Mouse (Mus musculus): Measurements from ENCODE around the gene Myh7.

Gene Myh7

DNA sequence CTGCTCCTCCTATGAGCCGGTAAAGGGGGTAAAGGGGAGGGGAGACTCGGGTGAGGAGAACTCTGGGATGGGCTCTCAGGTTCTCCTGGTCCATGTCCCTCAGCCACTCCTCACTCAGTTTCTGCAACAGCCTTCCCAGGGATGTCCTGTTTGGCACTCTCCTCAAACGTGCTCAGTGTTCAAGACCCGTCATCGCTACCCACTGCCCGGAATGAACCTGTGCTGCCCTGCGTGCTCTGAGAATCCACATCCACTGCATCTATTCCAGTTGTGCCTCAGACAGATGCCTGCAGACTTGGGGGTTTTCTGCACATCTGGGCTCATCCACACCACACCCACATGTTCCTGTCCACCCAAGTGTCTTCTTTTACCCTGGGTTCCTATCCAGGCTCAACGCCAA lies 51.9 kb downstream of the Myh7 start:
- no peak for DNase-seq (ENCODE audit: low spot score)

DNA sequence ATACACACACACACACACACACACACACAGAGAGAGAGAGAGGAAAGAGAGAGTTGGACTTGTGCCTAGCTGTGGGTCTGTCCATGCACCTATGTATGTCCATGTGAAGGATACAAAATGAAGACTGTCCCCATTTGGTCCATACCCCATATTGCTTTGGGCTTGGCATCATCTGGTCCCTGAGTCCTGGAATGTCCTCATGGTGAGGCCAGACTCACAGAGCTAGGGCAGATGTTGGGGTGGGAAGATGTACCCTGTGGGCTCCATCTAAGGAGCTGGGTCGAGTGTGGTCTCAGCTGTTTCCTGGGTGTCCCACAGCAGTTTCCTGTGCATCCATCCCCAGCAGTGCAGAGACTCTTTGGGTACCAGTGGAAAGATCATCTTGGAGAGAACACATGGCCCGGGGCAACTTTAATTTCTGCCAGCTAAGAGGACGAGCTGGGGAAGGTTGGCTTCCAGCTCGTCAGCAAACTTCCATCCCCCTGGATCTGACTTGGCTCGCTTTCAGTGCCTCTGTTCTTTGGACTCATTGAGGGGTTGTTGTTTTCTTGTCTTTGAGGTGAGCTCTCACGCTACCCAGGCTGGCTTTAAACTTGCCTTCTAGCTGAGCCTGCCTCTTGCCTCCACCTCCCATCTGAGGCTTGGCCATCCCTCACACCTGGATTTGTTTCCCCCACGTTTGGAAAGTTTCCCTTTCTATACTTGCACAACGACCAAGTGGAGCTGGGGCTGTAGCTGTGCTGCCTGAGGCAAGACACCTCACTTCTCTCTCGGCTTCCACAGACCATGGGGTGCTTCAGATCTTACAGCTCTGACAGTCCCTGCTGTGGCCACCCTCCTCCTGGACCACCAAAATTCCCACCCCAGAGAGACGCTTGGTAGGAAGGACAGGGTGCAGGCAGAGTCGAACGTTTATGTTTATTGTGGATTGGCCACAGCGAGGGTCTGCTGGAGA lies 53.1 kb downstream of the Myh7 start:
- no peak for DNase-seq (ENCODE audit: low spot score)

DNA sequence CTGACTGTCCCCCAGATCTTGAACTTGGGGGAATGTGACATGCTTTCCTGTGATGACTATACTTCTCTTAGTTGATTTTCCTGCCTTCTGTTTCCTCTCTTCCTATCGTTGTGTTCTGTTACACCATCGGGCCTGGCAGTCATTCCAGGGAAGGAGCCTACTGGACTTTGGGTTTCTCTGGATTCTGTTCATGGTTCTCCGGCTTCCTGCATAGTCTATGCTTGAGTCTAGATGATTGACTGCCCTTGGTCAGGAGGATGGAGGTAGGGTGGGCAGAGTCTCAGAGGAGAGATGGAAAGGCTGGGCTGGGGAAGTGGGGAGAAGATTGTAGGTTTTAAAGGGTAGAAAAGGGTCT lies 54.3 kb downstream of the Myh7 start:
- DNase-seq (ENCODE audit: low spot score): no peak

DNA sequence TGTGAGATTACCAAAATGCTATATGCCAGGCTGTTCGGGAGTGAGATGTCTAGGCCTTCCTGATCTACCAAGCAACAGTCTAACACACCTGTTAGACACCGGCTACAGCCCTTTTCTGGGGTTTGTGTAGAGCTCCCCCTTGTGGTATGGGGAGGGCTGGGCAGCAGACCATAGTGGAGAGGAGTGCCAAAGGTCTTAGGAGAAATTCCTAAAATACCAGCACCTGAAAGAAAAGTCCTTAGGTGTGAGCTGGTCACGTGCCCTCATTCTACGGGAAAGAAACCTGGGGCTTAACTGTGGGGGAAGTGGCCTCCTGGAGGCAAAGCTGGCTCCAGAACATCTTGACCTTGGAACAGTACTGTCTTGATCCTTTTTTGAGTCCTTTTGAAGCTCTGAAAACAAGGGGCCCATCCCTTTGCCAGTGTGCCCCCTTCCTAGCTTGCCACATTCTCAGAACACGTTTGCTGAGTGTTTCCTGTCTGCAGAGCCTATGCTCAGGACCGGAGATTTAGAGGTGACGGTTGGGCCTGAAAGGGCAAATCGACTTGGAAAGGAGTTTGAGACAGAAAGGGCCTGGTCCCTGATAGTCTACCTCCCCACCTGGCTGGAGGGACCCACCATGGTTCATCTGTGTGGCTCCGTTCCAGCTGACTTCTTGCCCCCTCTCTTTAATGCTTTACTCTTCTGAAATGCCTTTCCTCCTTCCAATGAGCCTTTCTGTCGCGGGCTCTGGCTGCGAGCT lies 54.8 kb downstream of the Myh7 start:
- peak; percentile 22 for DNase-seq (ENCODE audit: low spot score)

DNA sequence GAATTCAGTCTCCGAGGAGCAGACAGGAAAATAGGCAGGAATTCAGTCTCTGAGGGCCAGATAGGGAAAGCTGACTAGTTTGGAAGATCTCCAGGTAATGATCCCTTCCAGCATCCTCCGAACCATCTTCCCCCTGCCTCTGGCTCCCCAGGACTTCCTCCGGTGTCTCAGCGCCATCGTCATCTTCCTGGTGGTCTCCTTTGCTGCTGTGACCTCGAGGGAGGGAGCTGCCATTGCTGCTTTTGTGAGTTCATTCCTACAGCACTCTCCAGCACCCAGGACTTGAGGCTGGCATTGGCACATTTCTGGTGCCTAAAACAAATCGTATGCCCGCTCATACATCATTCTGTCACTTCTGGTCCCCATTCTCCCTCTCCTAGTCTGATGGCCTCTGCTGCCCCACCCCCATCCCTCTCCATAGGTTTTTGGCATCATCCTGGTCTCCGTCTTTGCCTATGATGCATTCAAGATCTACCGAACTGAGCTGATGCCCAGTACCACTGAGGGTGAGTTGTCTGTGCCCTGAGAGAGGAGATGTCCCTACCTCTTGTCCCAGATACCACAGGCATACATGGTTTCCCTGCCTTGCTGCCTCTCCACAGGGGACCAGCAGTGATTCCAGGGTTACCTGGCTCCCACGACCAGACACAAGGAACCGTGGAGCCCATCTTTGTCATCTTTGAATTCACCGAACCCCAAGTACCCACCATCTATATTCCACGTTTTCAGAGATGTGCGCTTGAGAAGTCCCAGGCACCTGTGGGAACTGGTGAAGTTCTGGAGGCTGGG lies 55.8 kb downstream of the Myh7 start:
- no peak for DNase-seq (ENCODE audit: low spot score)

DNA sequence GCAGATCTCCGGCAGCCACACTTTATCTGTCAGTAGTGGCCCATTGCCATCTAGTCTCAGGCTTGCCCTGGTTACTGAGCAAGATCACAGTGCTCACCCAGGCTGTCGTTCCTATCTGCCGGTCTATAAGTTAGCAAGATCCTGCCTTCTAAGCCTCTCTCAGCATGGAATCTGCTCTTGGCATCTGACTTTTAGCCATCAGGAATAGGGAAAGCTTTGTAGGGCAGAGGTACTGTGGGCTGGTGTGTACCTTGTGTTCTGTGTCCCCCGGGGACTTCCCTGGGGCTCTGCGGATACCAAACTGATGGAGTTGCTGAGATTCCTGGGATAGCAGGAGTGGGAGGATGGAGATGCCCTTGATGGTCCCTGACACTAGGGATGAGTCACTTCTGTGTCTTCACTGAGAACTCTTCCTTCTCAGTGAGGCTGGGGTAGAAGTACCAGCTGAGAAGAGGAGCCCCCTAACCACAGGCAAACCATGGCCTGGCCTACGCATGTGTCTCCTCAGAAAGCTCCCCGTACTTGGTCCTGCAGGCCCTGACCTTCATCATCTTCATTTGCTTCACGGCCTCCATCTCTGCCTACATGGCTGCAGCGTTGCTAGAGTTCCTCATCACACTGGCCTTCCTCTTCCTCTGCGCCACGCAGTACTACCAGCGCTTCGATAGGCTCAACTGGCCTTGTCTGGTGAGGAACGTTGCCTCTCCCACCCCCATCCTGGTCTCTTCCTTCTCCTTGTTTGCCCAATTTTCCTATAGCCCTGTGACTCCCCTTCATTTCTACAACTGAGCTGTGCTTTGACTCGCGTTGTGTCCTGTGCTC lies 56.9 kb downstream of the Myh7 start:
- DNase-seq (ENCODE audit: low spot score): no peak

DNA sequence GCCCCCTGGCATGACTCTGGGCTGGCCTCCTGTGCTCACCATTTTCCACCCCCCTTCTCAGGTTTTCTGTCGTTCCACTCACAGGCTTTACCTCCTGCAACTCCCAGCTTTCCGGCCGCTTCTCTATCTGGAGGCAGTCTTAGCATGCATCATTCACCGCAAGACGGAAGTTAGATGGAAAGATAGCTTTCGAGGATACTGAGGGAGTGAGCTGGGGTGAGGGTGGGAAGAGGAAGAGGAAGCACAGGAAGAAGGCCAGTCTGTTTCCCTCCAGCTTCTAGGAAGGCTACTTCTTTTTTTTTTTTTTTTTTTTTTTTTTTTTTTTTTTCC lies 57.6 kb downstream of the Myh7 start:
- DNase-seq (ENCODE audit: low spot score): no peak

DNA sequence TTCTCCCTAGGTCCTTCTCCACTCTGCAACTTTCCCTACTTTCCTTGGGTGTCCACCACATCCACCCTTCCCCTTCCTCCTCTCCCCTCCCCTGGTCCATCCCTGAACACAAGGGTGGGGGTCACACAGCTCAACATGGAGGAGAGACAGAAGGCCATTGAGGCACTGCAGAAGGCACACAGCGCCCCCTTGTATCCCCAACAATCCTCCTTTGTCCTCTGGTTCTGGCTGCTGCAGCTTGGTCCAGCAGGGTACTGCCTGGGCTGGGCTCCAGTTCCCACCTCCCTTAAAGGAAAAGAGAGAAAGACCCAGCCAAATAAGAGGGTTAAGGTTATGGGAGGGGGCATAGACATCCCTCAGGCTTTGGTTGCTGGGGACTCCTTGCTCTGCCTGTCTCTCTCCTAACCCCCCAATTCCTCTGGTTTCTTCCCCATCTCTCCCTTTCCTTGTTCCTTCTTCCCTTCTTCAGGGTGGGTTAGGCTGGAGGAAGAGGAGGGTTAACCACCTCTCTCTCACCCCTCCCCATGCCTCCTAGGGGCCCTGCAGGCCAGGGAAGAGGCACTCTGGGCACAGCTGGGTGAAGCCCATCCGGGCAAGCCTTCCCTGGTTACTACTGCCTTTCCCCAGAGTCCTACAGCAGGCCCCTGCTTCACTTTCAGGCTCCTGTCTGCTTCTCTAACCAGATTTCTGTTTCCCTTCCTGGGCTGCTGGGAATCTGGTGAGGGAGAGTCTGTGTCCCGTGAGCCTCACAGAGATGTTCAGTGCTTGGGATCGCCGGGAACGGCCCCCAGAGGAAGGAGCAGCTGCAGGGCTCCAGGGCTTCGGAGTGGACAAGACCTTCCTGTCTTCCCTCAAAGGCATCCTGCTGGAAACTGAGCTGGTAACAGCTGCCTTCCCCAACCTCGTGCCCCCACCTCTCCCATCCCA lies 58.3 kb downstream of the Myh7 start, which contains the start of gene Cmtm5:
Gene Cmtm5, plus strand, starts transcription at position 358 of the 927 bp plus-strand sequence.
- peak; percentile 40 for DNase-seq (ENCODE audit: low spot score)

DNA sequence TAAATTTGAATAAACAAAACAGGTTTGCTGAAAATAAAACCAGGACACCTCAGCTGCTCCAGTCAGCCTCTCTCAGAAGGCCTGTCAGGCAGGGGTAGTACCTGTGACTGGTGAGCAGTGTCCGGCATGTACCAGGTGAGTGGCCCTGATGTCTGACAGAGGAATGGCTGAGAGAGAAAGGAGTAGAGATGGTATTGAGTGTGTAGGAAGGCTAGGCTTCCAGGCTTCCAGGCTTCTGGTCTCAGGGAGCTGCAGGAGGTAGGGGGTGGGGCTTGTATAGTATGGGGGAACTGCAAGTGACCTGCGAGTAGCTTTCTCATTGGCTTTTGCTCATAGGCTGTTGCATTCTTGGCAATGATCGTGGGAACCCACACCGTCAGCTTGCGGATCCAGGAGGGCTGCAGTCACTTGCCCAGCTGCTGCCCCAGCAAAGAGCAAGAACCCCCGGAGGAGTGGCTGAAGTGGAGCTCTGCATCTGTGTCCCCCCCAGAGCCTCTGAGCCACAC lies 61.7 kb downstream of the Myh7 start, which contains the start of gene Il25:
Gene Il25, plus strand, starts transcription at position 51 of the 506 bp plus-strand sequence.
- DNase-seq (ENCODE audit: low spot score): no peak

DNA sequence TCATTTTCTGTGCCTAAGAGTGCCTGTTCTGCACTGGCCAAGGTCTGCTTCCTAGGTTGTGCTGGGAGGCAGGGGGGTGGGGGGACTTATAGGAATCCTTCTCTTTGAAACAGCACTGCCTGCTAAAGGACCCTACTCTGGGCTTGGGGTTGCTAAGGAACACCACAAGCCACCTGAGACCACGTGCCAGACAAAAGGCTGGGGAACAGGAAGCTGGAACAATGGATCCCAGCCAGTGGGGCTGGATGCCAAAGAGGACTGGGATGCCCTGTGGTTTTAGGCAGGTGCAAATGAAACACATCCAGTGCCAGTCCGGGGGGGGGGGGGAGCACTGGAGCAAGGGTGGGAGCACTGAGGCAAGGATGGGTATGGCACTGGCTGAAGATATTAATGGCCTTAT lies 64.0 kb downstream of the Myh7 start:
- no peak for DNase-seq (ENCODE audit: low spot score)

DNA sequence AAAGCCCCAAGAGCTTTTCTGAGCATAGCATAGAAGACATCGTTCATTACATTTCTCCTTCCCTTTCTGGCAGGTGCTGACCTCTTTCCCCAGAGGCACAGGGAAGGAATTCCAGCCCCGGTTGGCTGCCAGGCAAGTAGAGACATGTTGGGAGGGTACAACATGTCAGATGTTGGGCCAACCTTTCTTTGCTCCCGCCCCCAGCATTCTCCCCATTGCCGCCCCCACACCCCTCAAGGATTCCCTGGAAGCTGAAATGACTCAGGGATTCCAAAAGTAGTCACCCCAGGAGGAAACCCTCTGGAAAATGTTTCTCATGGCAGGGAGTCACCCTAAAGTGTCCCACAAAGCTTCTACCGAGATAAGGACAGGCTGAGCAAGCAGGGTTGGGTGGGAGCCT lies 64.6 kb downstream of the Myh7 start:
- DNase-seq (ENCODE audit: low spot score): no peak

DNA sequence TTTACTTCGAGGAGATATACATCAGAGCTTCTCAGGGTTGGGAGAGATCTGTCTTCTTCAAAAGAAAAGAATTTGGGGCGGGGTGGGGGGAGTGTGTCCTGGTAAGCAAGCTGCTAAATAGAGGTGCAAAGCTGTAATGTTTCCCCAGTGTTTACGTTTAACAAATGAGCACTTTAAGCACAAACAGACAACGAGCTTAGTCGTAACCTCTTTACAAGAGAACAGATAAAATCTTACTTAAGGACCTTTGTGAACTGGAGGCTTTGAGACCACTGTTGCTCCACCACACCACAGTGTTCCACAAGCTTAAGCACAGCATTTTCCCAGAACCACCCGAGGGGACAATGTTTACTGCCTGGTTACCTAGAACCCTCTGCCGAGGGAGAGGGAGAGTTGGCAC lies 67.1 kb downstream of the Myh7 start:
- DNase-seq (ENCODE audit: low spot score): no peak

DNA sequence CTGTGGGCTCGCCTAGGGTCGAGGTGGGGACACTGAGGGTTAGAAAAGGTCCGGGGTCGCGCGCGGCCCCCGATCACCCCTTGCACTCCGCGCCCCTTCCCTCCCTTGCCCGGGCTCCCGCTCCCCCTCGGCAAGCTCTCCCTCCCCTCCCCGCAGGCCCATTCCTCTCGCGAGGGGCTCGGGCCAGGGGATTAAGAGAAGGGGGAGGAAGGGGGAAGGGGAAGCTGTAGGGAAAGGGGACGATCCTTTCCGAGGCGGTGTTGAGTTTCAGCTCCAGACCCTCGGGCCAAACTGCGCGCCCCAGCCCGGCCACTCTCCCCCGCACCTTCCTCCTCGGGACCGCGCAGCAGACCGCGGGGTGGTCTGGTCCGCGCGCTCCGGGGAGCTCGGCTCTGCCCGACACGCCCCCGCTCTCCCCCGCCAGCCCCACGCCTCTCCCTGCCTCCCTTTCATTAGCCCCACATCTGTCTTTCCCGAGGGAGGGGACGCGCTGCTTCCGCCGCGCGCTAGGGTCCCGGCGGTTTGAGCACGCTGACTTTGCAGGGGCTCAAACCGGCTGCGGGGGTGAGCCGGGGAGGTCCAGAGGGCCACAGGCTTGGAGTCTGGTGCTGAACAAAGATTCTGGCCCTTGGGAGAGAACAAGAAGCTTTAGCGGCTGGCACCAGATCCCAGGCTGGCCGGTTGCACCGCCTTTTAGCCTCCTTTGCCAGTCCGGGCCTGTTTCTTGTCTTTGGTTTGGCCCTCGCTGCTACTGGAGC lies 67.8 kb downstream of the Myh7 start:
- no peak for DNase-seq (ENCODE audit: low spot score)

DNA sequence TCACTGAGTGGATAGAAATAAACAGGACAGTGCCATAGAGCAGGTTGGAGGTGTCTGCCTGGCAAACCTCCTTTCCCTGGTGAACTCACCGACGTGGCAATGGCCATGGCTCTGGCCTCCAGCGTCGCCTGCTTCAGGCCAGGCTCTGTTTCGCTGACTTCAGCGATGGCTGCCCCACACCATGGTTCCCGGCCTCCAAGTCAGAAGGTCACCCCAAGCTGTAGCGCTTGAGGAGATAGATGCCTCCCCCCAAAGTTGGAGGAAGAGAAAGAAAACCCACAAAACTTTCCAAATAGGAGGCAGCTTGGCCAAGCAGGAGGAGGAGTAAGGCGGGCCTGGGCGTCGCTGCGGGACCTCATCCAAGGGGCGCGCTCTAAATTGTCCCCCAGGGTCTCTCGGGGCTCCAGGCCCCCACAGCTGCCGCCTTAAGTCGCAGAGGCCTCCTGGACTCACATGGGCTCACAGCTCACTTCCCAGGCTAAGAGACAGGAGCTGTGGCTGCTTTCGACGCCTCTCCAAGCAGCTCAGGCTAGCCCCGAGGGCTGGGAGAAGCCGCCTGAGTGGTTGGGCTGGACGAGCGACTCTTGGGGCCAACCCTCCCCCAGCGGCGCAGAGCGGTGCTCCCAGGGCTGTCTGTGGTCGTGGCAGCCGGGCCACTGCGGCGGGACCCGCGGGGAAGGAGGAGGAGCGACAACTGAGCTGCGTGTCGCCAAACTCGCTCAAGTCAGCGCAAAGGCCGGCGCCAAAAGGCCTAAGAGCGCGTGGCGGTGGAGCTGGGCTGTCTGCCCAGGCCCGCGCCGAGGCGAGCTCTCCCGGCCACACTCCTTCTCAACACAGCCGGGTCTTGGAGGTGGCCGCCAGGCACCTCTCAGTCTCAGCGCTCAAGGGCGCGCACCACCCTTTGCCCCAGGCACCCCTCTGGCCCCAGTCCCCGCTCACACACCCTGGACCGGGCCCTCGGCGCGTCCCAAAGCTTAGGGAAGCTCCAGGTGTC lies 68.8 kb downstream of the Myh7 start, which contains the start of gene Efs:
Gene Efs, minus strand, starts transcription at position 778 of the 994 bp plus-strand sequence.
- DNase-seq (ENCODE audit: low spot score): no peak

DNA sequence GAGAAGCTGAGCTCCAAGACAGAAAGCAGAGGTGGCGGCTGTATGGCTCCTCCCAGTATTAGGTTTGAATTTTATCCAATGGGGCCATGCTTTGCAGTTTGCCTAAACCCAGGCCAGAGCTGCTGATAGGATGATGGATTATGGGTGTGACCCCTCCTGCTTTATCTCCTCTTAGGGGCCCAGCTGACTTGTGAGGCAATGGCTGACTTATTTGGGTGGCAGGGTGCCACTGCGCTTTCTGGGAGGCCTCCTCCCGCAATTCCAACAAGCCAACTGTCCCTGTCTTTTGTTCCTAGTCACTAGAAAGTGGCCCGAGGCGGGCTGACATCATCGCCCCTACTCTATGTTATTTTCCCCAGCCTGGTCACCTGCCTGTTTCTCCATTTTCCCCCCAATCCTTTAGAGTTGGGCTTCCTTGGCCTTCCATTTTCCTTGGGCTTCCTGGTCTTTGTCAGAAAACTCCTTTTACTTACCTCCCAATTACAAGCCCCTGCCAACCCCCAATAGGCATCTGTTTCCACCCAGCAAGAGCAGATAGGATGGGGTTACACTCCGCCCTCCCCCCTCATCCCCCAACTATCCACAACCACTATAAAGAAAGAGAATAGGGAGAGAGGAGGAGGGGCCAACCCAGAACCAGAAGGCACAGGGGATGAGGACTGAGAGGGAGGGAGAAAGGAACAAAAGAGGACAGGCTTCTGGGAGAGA lies 69.6 kb downstream of the Myh7 start:
- no peak for DNase-seq (ENCODE audit: low spot score)
